Mouse (Mus musculus) embryonic fibroblast, embryonic 13.5 days (primary cell): ENCODE measurements around the gene Paxx.

Experiments
- CTCF ChIP-seq: IDR thresholded peaks from 2 replicates; pipeline ENCODE4 v1.5.1; 2011; ENCODE audit warnings: mild to moderate bottlenecking, control low read depth, low read length, moderate library complexity, borderline replicate concordance; ENCODE audit not compliant: insufficient read depth
- POLR2A ChIP-seq: IDR thresholded peaks from 2 replicates; pipeline ENCODE4 v1.6.1; 2011; ENCODE audit warnings: low read depth, mild to moderate bottlenecking, control low read depth, low read length, moderate library complexity

- TF ChIP-seq CTCF (no peak), POLR2A (no peak)
Measured at GRCm38 (mm10) chr2:25433101-25433500, 27.8 kb downstream of the Paxx start.
